Mouse (Mus musculus) myocyte (in vitro differentiated cells): ENCODE measurements around the gene Sdhaf2. TPM values are rescaled to one million over a fixed set of nuclear protein-coding genes. Genes with fewer than 3 reads are reported as not detected.

Experiments used
- H3K27me3 ChIP-seq: one replicate; pipeline ENCODE4 v1.6.1; 2011; ENCODE audit not compliant: control insufficient read depth, insufficient read depth, insufficient read length
- H3K36me3 ChIP-seq: one replicate; pipeline ENCODE4 v1.6.1; 2011; ENCODE audit not compliant: control insufficient read depth, insufficient read depth
- H3K4me2 ChIP-seq: one replicate; pipeline ENCODE4 v1.6.1; 2011; ENCODE audit warnings: low read depth, control low read depth
- H3K4me3 ChIP-seq: one replicate; pipeline ENCODE4 v1.5.1; 2011; ENCODE audit warnings: mild to moderate bottlenecking, control low read depth, moderate library complexity
- H3K79me2 ChIP-seq: one replicate; pipeline ENCODE4 v1.6.1; 2011; ENCODE audit not compliant: control insufficient read depth, insufficient read depth
- H3ac ChIP-seq: one replicate; pipeline ENCODE4 v1.6.1; 2011; ENCODE audit not compliant: control insufficient read depth, insufficient read length
- E2F4 ChIP-seq: IDR thresholded peaks from one replicate; pipeline ENCODE4 v1.6.1; 2011; ENCODE audit warnings: mild to moderate bottlenecking, control low read depth, moderate library complexity; ENCODE audit not compliant: insufficient read depth
- MYOD1 ChIP-seq, 3 experiments: IDR thresholded peaks; one replicate each; pipeline ENCODE4 v1.6.1; 2011; ENCODE audit warnings: control low read depth in 2 of 3, low read depth in 2 of 3, mild to moderate bottlenecking in 2 of 3, moderate library complexity in 1 of 3; ENCODE audit not compliant: insufficient read length in 2 of 3, control insufficient read depth in 1 of 3
- MYOG ChIP-seq, 3 experiments: IDR thresholded peaks; one replicate each; pipeline ENCODE4 v1.6.1; 2011; ENCODE audit warnings: control low read depth in 2 of 3, low read depth in 2 of 3, mild to moderate bottlenecking in 2 of 3; ENCODE audit not compliant: insufficient read length in 2 of 3, control insufficient read depth in 1 of 3, insufficient read depth in 1 of 3
- TCF3 ChIP-seq: IDR thresholded peaks from one replicate; pipeline ENCODE4 v1.6.1; 2011; ENCODE audit warnings: low read depth, control low read depth; ENCODE audit not compliant: insufficient read length
- polyA plus RNA-seq: library from polyadenylated mRNA; unstranded; fragments of >200 nt; fragmentation: generic; extraction: Trizol; gene quantifications from one replicate; pipeline ENCODE4 v1.2.1, GENCODE M21; 2012; ENCODE audit warnings: missing spikeins

Gene Sdhaf2
- polyA plus RNA-seq, 1 experiment: 36.3 TPM

- Histone ChIP-seq H3ac (no peak overlapping the region), H3K4me3 (no peak overlapping the region), H3K36me3 (no peaks in the 10 kb centered on the region), H3K27me3 (peaks cover 38% of the 10 kb centered on the region), H3K4me2 (no peak overlapping the region), H3K79me2 (no peaks in the 10 kb centered on the region)
- TF ChIP-seq MYOD1 (IDR thresholded peaks at IDR 0.05; ENCODE audit: control insufficient read depth in 1 of 3, insufficient read length in 2 of 3, low read depth in 2 of 3) (peak; percentile 32 to 78 (median 39)), TCF3 (peak; percentile 54), MYOG (IDR thresholded peaks at IDR 0.05; ENCODE audit: control insufficient read depth in 1 of 3, insufficient read depth in 1 of 3, insufficient read length in 2 of 3, low read depth in 2 of 3) (peak in 2 of 3 experiments; percentile 14 to 71), E2F4 (no peak)
Observed at GRCm38 (mm10) chr19:10454718-10455436, 71.1 kb downstream of the Sdhaf2 start.

Other genes with a start within 250 kb of the Sdhaf2 start
- gene Dagla, start 221.3 kb downstream of the Sdhaf2 start, polyA plus RNA-seq: 9.6 TPM
- 0.42 TPM for gene Syt7, start 137.1 kb downstream of the Sdhaf2 start, polyA plus RNA-seq
- gene Lrrc10b, start 68.7 kb downstream of the Sdhaf2 start, polyA plus RNA-seq: 1.3 TPM
- 0.11 TPM for gene Ppp1r32, start 43.2 kb downstream of the Sdhaf2 start, polyA plus RNA-seq
- 23.4 TPM for gene Cpsf7, start 876 bp downstream of the Sdhaf2 start, polyA plus RNA-seq
- 12.9 TPM for gene Tmem216, start 30.1 kb upstream of the Sdhaf2 start, polyA plus RNA-seq
- gene Cyb561a3, start 51.0 kb upstream of the Sdhaf2 start, polyA plus RNA-seq: 21.7 TPM
- gene Tmem138, start 51.2 kb upstream of the Sdhaf2 start, polyA plus RNA-seq: 16.0 TPM
- 571 TPM for gene Ddb1, start 79.2 kb upstream of the Sdhaf2 start, polyA plus RNA-seq
- gene Tkfc, start 79.5 kb upstream of the Sdhaf2 start, polyA plus RNA-seq: 16.7 TPM
- 0.05 TPM for gene Vwce, start 108.1 kb upstream of the Sdhaf2 start, polyA plus RNA-seq
- 0.04 TPM for gene Pga5, start 151.9 kb upstream of the Sdhaf2 start, polyA plus RNA-seq
- 30.2 TPM for gene Vps37c, start 162.6 kb upstream of the Sdhaf2 start, polyA plus RNA-seq
- gene Cd5, start 212.9 kb upstream of the Sdhaf2 start, polyA plus RNA-seq: not detected